Mouse (Mus musculus) T-cell, adult 2 months (primary cell): ENCODE measurements around the gene Gm4724.
"Not testable (repeated sequence)": the region's sequence is repeated elsewhere in the genome, so short reads cannot be mapped to it uniquely, and the experiment has no call there.

Experiments
- DNase-seq: peaks from one replicate; pipeline ENCODE4 v3.0.0; 2022; ENCODE audit warnings: low spot score

Gm4724 gene

DNA sequence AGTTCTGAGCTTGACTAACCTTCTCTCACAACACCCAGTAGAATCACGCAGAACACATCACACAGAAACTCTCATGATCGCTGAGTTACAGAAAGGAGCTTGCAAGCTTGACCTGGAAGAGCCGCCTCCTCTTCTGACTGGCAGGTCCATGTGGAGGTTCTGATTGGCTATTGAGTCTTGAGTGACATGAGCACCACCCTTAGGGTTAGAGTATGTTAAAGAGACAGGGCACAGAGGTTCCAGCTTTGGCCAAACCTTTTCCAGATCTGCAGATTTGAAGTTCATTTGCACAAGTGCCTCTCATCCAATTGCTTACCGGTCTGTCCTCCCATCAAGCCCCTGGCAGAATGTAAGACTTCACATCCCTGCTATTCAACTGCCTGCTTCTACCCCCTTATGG lies at the start of gene Gm4724:
Gene Gm4724, minus strand, starts transcription at position 101 of the 400 bp plus-strand sequence.
- not testable (repeated sequence) for DNase-seq

DNA sequence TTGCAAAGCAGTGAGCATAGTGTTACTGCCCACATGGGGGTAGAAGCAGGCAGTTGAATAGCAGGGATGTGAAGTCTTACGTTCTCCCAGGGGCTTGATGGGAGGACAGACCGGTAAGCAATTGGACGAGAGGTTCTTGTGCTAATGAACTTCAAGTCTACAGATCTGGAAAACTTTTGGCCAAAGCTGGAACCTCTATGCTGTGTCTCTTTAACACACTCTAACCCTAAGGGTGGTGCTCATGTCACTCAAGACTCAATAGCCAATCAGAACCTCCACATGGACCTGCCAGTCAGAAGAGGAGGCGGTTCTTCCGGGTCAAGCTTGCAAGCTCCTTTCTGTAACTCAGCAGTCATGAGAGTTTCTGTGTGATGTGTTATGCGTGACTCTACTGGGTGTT lies 34.1 kb upstream of the Gm4724 start, which contains the start of gene Zfp965:
Gene Zfp965, plus strand, starts transcription at position 301 of the 400 bp plus-strand sequence.
- DNase-seq, result not testable (repeated sequence)
